Mouse (Mus musculus): ENCODE data around the gene Cdc42bpa. TPM values are rescaled to one million over a fixed set of nuclear protein-coding genes. Genes with fewer than 3 reads are reported as not detected.

The Cdc42bpa gene
- total RNA-seq, 4 experiments from 2014 or later: 18.8 to 27.4 (median 24.2) TPM

GRCm38 (mm10) chr1:180031705-180032548 lies 71.7 kb downstream of the Cdc42bpa start:
- DNase-seq (ENCODE audit: low spot score in 2 of 2): no peak

GRCm38 (mm10) chr1:180037461-180037860 lies 77.2 kb downstream of the Cdc42bpa start:
- no peak for DNase-seq (ENCODE audit: low spot score in 2 of 2)

GRCm38 (mm10) chr1:180044160-180044559 lies 83.9 kb downstream of the Cdc42bpa start:
- no peak for DNase-seq (ENCODE audit: low spot score in 2 of 2)

GRCm38 (mm10) chr1:180045172-180045571 lies 84.9 kb downstream of the Cdc42bpa start:
- no peak for DNase-seq (ENCODE audit: low spot score in 2 of 2)

- DNase-seq (ENCODE audit: low spot score in 2 of 2): no peak
Observed at GRCm38 (mm10) chr1:180089176-180089575, 128.9 kb downstream of the Cdc42bpa start.

GRCm38 (mm10) chr1:180098426-180098825 lies 138.2 kb downstream of the Cdc42bpa start:
- DNase-seq (ENCODE audit: low spot score in 2 of 2): no peak

- no peak for DNase-seq (ENCODE audit: low spot score in 2 of 2)
Observed at GRCm38 (mm10) chr1:180104567-180104966, 144.3 kb downstream of the Cdc42bpa start.

GRCm38 (mm10) chr1:180109050-180109449 lies 148.8 kb downstream of the Cdc42bpa start:
- no peak for DNase-seq (ENCODE audit: low spot score in 2 of 2)

- no peak for DNase-seq (ENCODE audit: low spot score in 2 of 2)
Observed at GRCm38 (mm10) chr1:180116525-180116924, 156.3 kb downstream of the Cdc42bpa start.

- no peak for DNase-seq (ENCODE audit: low spot score in 2 of 2)
Observed at GRCm38 (mm10) chr1:180118233-180118632, 158.0 kb downstream of the Cdc42bpa start.

GRCm38 (mm10) chr1:180128077-180128792 lies 168.0 kb downstream of the Cdc42bpa start:
- no peak for DNase-seq (ENCODE audit: low spot score in 2 of 2)

GRCm38 (mm10) chr1:180131402-180131801 lies 171.1 kb downstream of the Cdc42bpa start:
- no peak for DNase-seq (ENCODE audit: low spot score in 2 of 2)

- DNase-seq (ENCODE audit: low spot score in 2 of 2): no peak
Observed at GRCm38 (mm10) chr1:180132187-180132586, 171.9 kb downstream of the Cdc42bpa start.

- no peak for DNase-seq (ENCODE audit: low spot score in 2 of 2)
Observed at GRCm38 (mm10) chr1:180139158-180139557, 178.9 kb downstream of the Cdc42bpa start.

- DNase-seq (ENCODE audit: low spot score in 2 of 2): no peak
Observed at GRCm38 (mm10) chr1:180140970-180141369, 180.7 kb downstream of the Cdc42bpa start.

GRCm38 (mm10) chr1:180148036-180148435 lies 187.8 kb downstream of the Cdc42bpa start:
- no peak for DNase-seq (ENCODE audit: low spot score in 2 of 2)

GRCm38 (mm10) chr1:180148563-180148962 lies 188.3 kb downstream of the Cdc42bpa start:
- no peak for DNase-seq (ENCODE audit: low spot score in 2 of 2)

- no peak for DNase-seq (ENCODE audit: low spot score in 2 of 2)
Observed at GRCm38 (mm10) chr1:180151191-180151590, 190.9 kb downstream of the Cdc42bpa start.

GRCm38 (mm10) chr1:180158648-180159047 lies 198.4 kb downstream of the Cdc42bpa start:
- DNase-seq (ENCODE audit: low spot score in 2 of 2): no peak

GRCm38 (mm10) chr1:180160545-180160944 lies 200.3 kb downstream of the Cdc42bpa start:
- DNase-seq (ENCODE audit: low spot score in 2 of 2): no peak

- DNase-seq (ENCODE audit: low spot score in 2 of 2): no peak
Observed at GRCm38 (mm10) chr1:180161160-180161559, 200.9 kb downstream of the Cdc42bpa start.

- DNase-seq (ENCODE audit: low spot score in 2 of 2): no peak
Observed at GRCm38 (mm10) chr1:180161566-180162355, 201.5 kb downstream of the Cdc42bpa start.

Data from gastrocnemius, adult 8-10 months (tissue).